Comparison of ENCODE assay signal across 16 mouse cellular contexts in genomic region chr8:117136763-117137162, GRCm38 (mm10). TPM values are rescaled to one million over a fixed set of nuclear protein-coding genes. Genes with fewer than 3 reads are reported as not detected.
"Had no signal": no experiment of that assay in that cellular context is flagged by ENCODE, and none has a peak within 500 bp of the region (broad histone marks: within the 10 kb centered on the region; RNA-seq: fewer than 3 reads in every experiment).

No protein-coding gene starts in this region.

- H3K9ac ChIP-seq: kidney, embryonic 15.5 days; limb, embryonic 12.5 days; midbrain, embryonic 13.5 days; neural tube, embryonic 15.5 days had no signal

- H3K36me3 ChIP-seq: kidney, embryonic 15.5 days; limb, embryonic 12.5 days; midbrain, embryonic 13.5 days; neural tube, embryonic 15.5 days had no signal

- H3K9me3 ChIP-seq: kidney, embryonic 15.5 days; limb, embryonic 12.5 days; midbrain, embryonic 13.5 days; neural tube, embryonic 15.5 days had no signal

- H3K27ac ChIP-seq: kidney, embryonic 15.5 days; limb, embryonic 12.5 days; macrophage; midbrain, embryonic 13.5 days; neural tube, embryonic 15.5 days had no signal

- H3K4me3 ChIP-seq: kidney, embryonic 15.5 days; limb, embryonic 12.5 days; midbrain, embryonic 13.5 days; neural tube, embryonic 15.5 days had no signal

- DNase-seq: kidney, adult 18-20 months; kidney, postnatal 25 days; layer of hippocampus, adult 9-11 months; lung, adult 2 months; right cerebral cortex, adult 18-20 months; right cerebral cortex, postnatal 25 days; thymus, adult 18-20 months; thymus, postnatal 25 days had no signal

- H3K4me1 ChIP-seq: limb, embryonic 12.5 days; midbrain, embryonic 13.5 days; neural tube, embryonic 15.5 days had no signal

- H3K4me2 ChIP-seq: limb, embryonic 12.5 days; midbrain, embryonic 13.5 days; neural tube, embryonic 15.5 days had no signal

- ATAC-seq: lung, postnatal 0 days; midbrain, embryonic 13.5 days had no signal

- H3K27me3 ChIP-seq: kidney, embryonic 15.5 days; midbrain, embryonic 13.5 days; neural tube, embryonic 15.5 days had no signal

RNA-seq across cellular contexts. Expression of gene Bco1, which starts 41.1 kb away (rescaled TPM):
- polyA plus RNA-seq: lung, postnatal 0 days; macrophage had no signal

RNA-seq across cellular contexts. Expression of gene Pkd1l2, which starts 54.5 kb away (rescaled TPM):
- polyA plus RNA-seq: limb, embryonic 12.5 days; liver, adult 2 months; lung, postnatal 0 days; midbrain, embryonic 13.5 days; neural tube, embryonic 11.5 days had no signal
